Mouse (Mus musculus) cortical plate, adult 2 months (tissue): ENCODE results near the gene Nrarp. TPM values are rescaled to one million over a fixed set of nuclear protein-coding genes. Genes with fewer than 3 reads are reported as not detected.
A peak's percentile ranks its signal among the peaks of the same experiment; 100 is the strongest.

Source experiments
- H3K27ac ChIP-seq: fragments of 200-500 bp; 2 replicates; pipeline ENCODE4 v1.5.1; 2012; ENCODE audit warnings: low read length, control low read depth, inconsistent platforms; ENCODE audit not compliant: insufficient read depth
- H3K4me1 ChIP-seq: fragments of 200-500 bp; 2 replicates; pipeline ENCODE4 v1.6.1; 2011; ENCODE audit warnings: low read length; ENCODE audit not compliant: control insufficient read depth, insufficient read depth
- H3K4me3 ChIP-seq: fragments of 200-500 bp; 2 replicates; pipeline ENCODE4 v1.5.1; 2011; ENCODE audit warnings: mild to moderate bottlenecking, low read length, control low read depth; ENCODE audit not compliant: insufficient read depth
- CTCF ChIP-seq: fragments of 200-500 bp; IDR thresholded peaks from 2 replicates; pipeline ENCODE4 v1.5.1; 2011; ENCODE audit warnings: mild to moderate bottlenecking, control low read depth, low read length; ENCODE audit not compliant: insufficient read depth; ENCODE audit errors: extremely low read depth
- POLR2A ChIP-seq: fragments of 200-500 bp; IDR thresholded peaks from 2 replicates; pipeline ENCODE4 v1.6.1; 2011; ENCODE audit warnings: mild to moderate bottlenecking, low read length, control low read depth; ENCODE audit not compliant: insufficient read depth; ENCODE audit errors: extremely low read depth
- polyA plus RNA-seq: library from polyadenylated mRNA; depleted of rRNA; stranded (reverse); fragments of >200 nt; gene quantifications from 2 replicates; pipeline ENCODE4 v1.2.3, GENCODE M21; 2012

Nrarp gene
- polyA plus RNA-seq, 1 experiment: 24.2 TPM

DNA sequence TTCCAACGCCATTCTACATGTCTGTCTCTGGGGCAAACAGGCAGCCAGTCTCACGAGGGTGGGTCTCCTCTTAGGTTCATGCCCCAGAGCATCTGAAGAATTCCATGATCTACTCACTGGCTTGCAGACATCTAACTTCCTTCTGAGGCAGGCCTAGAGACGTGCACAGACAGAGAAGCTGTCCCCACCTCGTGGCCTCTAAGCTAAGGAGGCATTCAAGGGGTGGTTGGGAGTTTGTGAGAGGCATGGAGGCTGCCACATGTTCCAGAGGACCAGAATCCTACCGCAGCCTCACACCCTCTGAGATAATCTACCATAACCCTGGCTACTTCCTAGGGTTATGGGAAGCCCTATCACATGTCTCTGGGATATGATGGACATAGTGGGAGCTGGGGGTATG, 13.4 kb downstream of the Nrarp start:
- H3K4me3 ChIP-seq: no peak overlapping the region
- TF ChIP-seq CTCF (no peak), POLR2A (no peak)
- H3K4me1 ChIP-seq: no peaks in the 10 kb centered on the region
- no peak overlapping the region for H3K27ac ChIP-seq

GRCm38 (mm10) chr2:25194486-25195171, 14.1 kb downstream of the Nrarp start:
- Histone ChIP-seq H3K4me1 (no peaks in the 10 kb centered on the region), H3K4me3 (no peak overlapping the region), H3K27ac (no peak overlapping the region)
- TF ChIP-seq CTCF: no peak
- no peak for TF ChIP-seq POLR2A

- no peaks in the 10 kb centered on the region for H3K4me1 ChIP-seq
Observed at GRCm38 (mm10) chr2:25195211-25196156, 14.9 kb downstream of the Nrarp start.

GRCm38 (mm10) chr2:25196172-25196954, 15.8 kb downstream of the Nrarp start, which contains the start of gene Tor4a:
Gene Tor4a (minus strand): TSS chr2:25196886.
- H3K4me1 ChIP-seq: no peaks in the 10 kb centered on the region
- TF ChIP-seq CTCF: no peak
- 0 out of 2 replicates have a peak, but pooled peaks have one; percentile 9 for TF ChIP-seq POLR2A
- peak within 1 kb of the TSS; percentile 23 for H3K27ac ChIP-seq
- peak within 1 kb of the TSS; percentile 14; the same call in 1 of the 2 replicates for H3K4me3 ChIP-seq

More at GRCm38 (mm10) chr2:25195211-25196156, 14.9 kb downstream of the Nrarp start:
- no peak for TF ChIP-seq CTCF
- TF ChIP-seq POLR2A: no peak
- Histone ChIP-seq H3K27ac (no peak overlapping the region), H3K4me3 (no peak overlapping the region)

GRCm38 (mm10) chr2:25197191-25197590, 16.6 kb downstream of the Nrarp start:
- Histone ChIP-seq H3K4me1 (no peaks in the 10 kb centered on the region), H3K4me3 (no peak overlapping the region), H3K27ac (no peak overlapping the region)
- TF ChIP-seq CTCF: no peak
- TF ChIP-seq POLR2A: no peak

- Histone ChIP-seq H3K4me3 (no peak overlapping the region), H3K27ac (no peak overlapping the region), H3K4me1 (no peaks in the 10 kb centered on the region)
- TF ChIP-seq CTCF: no peak
- no peak for TF ChIP-seq POLR2A
Observed at GRCm38 (mm10) chr2:25197946-25198345, 17.4 kb downstream of the Nrarp start.

- no peak for TF ChIP-seq POLR2A
- no peak for TF ChIP-seq CTCF
- Histone ChIP-seq H3K27ac (no peak overlapping the region), H3K4me1 (no peaks in the 10 kb centered on the region)
Observed at GRCm38 (mm10) chr2:25200631-25201030, 20.1 kb downstream of the Nrarp start.

DNA sequence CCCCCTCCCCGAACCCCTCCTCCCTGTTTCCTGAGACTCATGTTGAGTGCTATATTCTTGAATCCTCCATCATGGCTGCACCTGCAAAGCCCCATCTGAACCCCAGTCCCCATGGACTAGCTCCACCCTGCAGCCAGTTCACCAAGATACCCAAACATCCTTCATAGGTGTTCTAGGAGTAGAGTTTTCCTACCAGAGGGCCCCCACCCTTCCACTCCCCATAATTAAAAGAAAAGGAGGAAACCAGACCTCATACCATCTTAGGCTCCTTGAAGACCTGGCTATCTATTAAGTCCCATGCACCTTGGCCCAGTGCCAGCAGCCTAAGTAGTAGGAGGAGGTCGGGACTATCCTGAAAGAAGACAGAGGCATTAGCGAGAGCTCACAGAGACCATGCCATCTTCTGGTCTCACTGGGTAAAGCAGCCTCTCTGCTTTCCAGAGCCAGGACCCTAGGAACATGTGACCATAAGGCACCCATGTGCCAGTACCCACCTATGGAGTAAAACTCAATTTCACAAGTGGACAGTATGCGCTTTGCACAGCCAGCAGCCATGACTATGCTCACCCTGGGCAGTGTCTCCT, 23.2 kb downstream of the Nrarp start:
- Histone ChIP-seq H3K27ac (no peak overlapping the region), H3K4me1 (no peaks in the 10 kb centered on the region), H3K4me3 (no peak overlapping the region)
- TF ChIP-seq CTCF (no peak), POLR2A (no peak)

More at GRCm38 (mm10) chr2:25200631-25201030, 20.1 kb downstream of the Nrarp start:
- H3K4me3 ChIP-seq: no peak overlapping the region
